Mouse (Mus musculus): ENCODE data around the gene Arl15.

Arl15 gene

DNA sequence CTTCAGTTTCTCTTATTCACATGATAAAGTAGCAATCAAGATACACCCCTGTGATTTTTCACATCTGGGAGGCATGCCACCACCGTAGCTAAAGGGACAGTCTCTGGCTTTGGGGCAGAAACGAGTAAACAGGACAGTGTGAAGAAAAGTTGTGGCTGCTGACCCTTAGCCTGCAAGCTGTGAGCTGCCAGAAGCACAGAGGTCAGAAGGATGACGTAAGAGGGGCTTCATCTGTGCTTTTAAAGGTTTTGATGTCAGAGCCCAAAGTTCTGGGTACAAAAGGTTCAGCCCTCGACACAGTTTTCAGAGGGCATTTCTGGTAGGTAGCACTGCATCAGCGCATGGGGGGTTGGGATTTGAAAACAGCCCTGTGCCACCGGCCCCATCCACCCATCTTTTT lies 266.0 kb downstream of the Arl15 start:
- DNase-seq (ENCODE audit: low spot score in 2 of 2) = no peak

DNA sequence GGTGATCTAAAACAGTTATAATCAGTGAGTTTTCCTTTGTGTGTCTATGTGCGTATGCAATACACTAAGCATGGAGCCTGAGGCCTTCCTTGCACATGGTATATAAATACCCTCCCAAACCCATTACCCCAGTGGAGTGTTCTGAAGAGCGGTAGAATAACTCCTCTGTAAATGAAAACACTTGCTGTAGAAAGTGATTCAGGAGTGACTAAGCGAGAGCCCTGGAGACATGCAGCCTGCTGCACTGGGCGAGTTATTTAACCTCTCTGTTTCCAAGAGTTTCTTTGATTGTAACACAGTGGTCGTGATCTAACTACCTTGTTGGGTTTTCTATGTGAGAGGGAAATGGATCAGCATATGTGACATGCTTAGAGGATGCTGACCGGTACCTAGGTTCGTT lies 266.9 kb downstream of the Arl15 start:
- no peak for DNase-seq (ENCODE audit: low spot score in 2 of 2)

DNA sequence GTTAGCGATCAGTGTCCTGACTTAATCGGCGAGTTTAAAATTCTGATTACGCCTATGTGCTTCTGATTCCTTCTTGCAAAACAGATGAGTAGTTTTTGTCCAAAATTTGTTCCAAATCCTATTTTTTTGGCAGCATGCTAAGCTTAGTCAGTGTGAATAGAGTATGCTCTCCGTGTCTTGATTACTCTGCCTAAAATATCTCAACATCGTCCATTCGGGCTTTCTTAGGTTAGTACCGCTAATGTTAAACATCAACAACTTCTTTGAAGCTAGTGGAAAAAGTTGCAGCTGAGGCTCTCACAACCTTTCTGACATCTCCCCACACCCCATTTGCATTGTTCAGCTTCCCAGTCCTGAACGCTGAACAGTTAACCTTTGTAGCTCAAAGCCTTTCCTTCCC lies 269.8 kb downstream of the Arl15 start:
- DNase-seq (ENCODE audit: low spot score in 2 of 2) = no peak

DNA sequence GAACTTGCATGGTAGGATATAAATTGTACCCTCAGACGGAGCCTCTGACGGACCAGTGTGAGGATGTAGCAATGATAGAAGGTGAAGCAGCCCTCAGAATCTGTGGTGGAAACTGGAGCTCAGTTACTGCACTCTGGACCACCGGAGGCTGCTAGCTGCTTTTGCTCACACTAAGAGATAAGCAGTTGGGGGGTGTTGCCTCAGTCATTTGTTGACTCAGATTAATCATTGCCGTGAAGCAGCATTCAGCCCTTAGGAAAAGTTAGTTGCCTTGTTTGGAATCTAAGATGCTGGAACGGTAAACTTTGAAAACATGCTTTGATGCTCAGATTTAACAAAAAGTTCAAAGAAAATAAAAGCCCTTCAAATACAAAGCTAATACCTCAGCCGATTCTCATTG lies 270.7 kb downstream of the Arl15 start:
- no peak for DNase-seq (ENCODE audit: low spot score in 2 of 2)

DNA sequence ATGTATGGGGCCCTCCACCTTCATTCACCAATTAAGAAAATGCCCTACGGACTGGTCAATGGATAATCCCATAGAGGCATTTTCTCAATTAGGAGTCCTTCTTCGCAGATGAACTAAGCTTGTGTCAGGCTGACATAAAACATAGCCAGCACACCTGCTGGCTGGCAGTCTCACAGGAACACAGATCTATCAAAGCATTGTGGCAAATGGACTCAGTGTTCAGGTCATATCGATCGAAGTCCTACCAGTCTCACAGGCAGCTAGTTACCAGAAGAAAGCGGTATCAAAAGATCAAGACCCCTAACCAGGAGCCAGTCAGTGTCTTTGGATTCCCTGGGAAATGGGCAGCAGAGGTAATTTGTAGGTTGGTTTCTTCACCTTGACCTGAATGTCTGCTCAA lies 274.1 kb downstream of the Arl15 start:
- DNase-seq (ENCODE audit: low spot score in 2 of 2) = no peak

DNA sequence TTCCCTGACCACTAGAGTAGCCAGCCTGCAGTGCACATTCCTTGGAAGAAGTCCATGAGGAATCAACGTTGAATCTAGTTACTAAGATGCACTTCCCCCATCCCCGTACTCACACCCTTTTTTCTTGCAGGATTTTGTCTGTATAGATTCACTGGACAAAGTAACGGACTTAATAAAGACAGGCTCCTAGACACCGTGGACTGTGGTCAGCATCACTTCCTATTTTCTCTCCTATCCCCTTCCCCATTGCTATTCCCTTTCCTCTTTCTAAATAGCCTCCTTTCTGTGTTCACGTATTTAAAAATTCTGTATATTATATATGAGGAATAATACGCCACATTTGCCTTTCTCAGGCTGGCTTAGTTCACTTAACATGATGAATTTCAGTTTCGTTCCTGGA lies 277.1 kb downstream of the Arl15 start:
- DNase-seq (ENCODE audit: low spot score in 2 of 2) = no peak

DNA sequence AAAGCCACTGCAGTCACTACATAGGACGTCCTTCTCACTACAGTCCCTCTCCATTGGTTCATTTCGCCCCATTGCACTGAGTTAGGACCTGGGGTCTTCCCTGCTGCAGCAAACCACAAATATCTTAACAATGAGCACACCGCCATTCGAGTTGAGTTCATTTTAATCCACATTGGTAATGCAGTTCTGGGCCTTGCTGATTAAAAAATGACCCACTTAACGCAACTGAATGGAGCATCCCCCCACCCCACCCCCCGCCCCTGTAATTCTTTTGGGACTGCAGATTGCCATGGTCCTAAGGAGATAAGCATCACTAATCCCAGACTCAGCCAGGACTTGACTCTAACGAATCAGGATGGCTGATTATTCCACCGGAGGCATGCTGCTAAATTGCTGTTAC lies 280.2 kb downstream of the Arl15 start:
- DNase-seq (ENCODE audit: low spot score in 2 of 2) = no peak

DNA sequence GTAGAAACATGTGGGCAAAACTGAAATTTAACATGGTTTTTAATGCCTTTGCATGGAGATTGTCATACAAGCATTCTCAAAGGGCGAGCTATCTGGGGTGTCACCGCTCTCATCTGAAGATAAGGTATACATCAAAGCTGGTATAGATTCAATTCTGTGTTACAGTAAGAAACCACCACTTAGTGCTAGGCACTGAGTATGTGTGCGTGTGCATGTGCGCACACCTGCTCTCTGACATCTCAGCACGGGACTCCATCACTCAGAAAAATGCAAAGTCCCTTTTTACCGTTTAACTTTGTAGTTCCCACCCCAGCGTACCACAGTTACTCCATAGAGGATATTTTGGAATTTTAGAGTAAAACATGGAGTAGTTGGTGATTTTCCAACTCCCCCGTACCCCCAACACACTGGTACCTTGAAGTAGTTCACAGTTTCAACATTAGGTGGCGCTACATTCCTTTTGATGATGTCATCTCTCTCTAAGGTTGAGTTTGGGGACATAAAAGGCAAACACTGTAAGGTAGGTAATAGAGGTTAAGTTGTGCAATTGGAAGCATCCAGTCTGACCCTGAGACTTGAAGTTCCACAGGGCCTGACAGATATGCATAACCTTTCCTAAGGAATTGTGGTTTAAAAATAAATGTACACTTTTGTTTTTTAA lies 281.5 kb downstream of the Arl15 start:
- no peak for DNase-seq (ENCODE audit: low spot score in 2 of 2)

DNA sequence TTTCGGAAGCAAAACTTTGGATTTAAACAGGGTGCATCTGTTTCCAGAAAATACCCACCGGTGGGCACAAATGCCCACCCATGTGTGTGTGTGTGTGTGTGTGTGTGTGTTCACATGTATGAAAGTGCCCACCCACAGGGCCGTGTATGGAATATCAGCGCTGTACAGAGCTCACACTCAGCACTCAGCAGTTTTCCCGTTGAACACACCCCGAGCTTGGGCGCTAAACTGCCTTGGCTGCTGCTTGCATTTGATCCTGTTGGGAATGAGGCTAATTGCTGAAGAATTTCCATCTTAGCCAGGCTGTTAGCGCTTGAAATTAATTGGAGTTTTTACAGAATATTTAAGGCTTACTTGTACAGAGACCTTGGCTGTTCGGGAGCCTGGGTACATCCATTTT lies 282.9 kb downstream of the Arl15 start:
- DNase-seq (ENCODE audit: low spot score in 2 of 2) = no peak

DNA sequence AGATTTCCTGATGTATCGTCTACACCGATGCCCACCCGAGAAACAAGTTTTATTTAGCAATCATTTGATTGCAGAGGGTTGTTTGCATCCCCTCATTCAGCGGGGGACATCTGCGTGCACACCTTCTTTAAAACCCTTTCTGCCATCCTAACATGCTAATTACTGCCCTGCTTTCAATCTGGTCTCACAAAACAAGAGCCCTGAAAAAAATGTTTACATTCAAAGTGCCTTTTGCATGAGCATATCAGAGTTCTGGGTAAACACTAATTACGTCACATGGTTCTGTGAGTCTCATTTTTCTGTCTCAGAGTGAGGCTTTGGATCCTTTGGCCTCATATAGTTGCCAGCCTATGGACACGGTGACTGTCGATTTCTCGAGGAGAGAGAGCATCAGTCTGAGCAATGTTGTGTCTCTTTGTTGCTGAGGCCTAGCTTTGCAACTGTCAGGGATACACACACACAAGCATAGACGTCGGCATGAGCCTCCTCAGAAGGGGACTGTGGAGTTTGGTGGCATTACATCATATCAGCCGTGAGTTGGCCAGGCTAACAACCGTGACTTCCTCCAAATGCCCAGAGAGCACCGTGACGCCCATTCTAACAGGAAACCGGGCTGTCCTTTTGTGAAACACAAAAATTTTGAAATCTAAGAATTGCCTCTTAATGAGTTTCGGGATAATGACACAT lies 283.4 kb downstream of the Arl15 start:
- no peak for DNase-seq (ENCODE audit: low spot score in 2 of 2)

DNA sequence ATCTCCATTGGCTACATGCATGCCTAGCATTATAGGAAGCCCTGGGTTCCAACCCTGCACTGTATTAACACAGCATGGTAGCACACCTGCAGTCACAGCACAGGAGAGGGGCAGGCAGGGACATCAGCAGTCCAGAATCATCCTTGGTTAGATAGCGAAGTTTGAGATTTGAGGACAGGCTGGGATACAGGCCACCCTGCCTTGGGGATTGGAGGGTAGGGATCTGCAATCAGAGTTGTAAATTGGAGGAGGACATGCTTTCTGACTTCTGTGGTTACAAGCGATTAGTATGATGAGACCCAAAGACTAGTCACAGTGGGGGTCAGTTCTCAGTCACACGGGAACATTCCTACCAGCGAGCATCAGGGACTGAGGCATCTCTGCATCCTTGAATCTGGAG lies 284.5 kb downstream of the Arl15 start:
- DNase-seq (ENCODE audit: low spot score in 2 of 2) = no peak

DNA sequence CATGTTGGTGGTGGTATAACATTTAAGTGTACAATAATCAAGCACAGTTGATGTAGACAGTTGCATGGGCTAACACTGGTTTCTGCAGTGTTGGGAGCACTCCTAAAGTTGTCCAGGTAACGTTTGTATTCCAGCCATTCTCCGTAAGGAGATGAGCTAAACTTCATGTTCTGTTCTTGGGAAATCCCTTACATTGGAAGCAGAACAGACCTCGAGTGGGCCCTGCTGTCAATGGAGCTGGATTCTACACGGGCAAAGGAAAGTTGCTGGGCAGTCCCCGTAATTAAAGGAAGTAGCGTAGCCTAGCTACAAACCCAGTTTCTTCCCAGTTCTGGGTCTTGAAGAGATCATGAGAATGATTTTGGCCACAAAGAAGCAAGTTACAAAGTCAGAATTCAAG lies 285.4 kb downstream of the Arl15 start:
- DNase-seq (ENCODE audit: low spot score in 2 of 2) = no peak

DNA sequence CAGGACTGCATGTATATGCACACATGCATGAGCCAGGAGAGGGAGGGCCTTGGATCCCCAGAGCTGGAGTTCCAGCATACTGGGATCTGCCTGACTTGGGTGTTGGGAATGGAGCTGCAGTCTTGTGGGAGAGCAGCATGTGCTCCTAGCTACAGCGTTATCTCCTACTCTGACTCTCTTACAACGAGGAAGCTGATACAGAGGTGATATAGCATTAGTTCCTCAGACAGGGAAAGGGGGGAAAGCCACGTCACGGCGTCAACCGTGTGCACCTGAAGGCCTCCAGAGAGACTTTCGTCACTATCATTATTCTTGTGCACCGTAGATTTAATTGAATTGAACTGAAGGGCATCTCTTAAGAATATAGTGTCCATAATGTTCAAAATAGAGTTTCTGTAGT lies 286.2 kb downstream of the Arl15 start:
- no peak for DNase-seq (ENCODE audit: low spot score in 2 of 2)

DNA sequence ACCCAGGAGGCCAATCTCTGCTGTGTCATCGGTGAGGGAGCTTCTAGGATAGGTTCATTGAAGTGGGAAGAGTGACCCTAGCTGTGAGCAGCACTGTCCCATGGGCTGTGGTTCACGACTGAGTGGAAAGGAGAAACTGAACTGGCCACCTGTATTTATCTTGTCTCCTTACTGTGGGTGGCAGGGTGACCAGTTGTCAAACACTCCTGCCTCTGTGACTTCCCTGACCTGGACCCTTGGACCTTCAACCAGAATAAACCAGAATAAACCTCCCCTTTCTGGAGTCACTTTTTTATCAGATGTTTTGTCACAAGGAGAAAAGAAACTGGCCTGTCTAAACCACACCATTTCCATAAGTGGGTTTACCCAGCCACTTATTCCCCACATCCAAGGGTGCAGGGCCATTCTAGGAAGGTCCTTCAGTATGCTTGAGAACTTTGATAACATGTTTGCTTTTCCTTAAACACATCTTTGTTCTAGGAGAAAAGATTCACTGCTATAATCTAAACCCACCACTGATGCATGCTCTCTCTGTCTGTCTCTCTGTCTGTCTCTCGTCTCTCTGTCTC lies 289.3 kb downstream of the Arl15 start:
- DNase-seq (ENCODE audit: low spot score in 2 of 2) = no peak

DNA sequence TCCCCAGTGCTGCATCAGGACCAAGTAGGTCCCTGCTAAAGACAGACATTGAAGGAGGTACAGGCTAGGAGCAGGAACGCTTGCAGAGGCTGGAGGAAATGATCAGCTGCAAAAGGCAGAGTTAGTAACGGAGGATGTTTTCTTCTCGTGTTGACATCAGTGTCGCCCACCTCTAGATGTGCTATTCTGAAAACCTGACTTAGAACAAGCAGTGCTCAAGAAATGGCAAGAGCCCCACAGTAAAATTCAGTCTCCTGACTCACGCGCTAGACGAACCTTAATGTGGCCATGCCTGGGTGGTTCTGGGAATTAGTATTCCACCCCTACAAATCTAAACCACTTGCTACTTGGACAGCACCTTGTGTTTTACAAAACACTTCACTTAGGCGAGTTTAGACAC lies 291.1 kb downstream of the Arl15 start:
- no peak for DNase-seq (ENCODE audit: low spot score in 2 of 2)

DNA sequence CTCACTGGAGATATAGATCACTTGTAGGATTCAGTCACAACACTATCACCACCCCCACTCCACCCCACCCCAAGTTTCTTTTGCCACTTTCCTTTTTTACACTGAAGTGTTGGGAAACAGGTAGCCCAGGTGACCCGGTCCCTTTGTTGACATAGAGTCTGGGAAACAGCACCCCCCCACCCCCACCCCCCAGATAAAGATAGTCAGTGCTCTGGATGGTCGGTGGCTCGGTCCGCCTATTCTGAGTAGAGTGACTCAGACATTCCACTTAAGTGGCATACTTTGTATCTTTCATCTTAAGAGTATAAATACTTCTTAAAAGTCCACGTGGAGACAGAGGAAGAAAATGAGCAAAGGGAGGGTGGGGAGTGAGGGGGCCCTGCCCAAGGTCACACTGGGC lies 292.0 kb downstream of the Arl15 start:
- DNase-seq (ENCODE audit: low spot score in 2 of 2) = no peak

DNA sequence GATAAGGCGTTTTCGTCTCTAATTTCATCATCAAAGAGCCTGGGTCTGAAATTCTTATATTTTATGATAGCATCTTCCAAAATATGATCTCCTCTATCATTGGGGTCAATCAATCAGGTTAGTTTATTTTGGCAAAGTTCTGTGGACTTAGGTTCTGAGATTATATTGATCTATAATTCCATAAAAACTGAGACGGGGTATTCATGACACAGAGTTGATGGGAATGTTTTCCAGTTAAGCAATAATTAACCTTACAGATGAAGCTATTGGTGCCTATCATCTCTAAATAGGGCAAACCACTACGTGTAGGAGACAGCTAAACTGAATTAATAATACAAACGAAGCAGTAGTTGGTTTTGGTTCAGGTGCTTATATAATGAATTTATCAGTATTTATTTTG lies 292.5 kb downstream of the Arl15 start:
- DNase-seq (ENCODE audit: low spot score in 2 of 2) = no peak

DNA sequence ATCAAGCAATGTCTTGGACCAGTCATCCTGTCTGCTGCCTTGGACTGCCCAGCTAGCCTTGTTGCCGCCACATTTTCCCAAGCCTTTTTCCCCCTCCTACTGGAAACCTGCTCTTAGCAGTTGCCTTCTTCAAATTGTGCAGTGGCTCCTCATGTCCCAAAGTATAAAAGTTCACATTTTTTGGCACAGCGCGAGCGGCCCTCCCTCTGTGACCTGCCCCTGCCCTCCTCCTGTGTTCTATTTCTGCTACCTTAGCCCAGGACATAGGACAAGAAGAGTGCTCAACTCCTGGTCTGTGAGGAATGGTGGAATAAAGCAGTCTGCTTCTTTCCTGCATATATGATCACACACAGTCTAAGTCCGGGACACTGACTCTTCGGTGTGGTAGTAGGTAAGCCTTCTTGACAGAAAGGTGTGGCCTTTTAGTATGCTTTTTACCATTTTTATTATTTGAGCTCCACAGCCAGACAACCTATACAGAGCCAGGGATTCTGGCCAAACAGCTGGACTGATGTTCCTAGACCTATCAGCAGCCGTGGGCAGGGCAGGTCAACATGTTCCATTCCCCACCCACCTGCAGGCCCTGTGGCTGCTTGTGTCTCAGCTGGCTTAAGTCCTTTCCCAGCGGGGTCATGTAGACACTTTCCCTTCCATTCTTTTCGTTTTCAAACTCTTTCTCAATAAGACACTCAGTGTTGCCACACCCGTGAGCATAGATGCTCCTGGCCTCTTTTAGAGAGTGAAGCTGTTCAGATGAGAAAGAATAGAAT lies 293.6 kb downstream of the Arl15 start:
- DNase-seq (ENCODE audit: low spot score in 2 of 2) = no peak

DNA sequence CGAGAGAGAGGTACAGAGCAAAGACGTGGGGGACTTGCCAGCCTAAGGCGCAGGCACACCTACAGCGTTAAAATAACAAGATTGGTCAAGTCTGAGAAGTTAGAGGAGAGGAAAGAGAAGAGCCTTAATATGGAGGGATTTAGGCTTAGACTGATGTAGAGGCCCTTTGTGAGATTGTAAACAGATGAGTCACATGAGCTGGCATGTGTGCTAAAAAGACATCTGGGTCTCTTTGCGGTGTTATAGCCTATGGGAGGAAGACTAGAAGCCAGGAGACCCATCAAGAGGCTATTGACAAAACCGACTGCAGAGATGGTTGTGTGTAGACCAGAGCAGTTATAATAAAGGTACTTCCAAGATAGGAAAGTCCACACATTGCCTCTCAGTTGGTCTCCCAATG lies 296.5 kb downstream of the Arl15 start:
- DNase-seq (ENCODE audit: low spot score in 2 of 2) = no peak

DNA sequence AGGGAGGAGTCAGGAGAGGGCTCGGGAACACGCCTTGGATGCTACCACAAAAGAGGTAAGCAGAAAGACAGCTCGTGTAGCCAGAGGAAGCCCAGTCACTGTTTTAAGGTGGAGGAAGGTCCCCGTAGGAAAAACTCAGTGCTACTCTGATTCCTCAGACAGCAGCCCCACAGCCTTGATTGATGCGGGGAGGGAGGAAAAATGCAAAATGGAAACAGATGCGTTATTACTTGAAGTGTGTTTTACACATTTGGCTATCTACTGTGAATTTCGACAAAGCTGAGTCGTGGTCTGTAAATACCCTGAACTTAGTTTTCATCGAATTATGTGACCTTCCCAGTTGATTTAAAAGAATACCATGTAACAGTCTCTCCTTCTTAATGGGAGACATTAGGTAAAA lies 296.9 kb downstream of the Arl15 start:
- DNase-seq (ENCODE audit: low spot score in 2 of 2) = no peak

DNA sequence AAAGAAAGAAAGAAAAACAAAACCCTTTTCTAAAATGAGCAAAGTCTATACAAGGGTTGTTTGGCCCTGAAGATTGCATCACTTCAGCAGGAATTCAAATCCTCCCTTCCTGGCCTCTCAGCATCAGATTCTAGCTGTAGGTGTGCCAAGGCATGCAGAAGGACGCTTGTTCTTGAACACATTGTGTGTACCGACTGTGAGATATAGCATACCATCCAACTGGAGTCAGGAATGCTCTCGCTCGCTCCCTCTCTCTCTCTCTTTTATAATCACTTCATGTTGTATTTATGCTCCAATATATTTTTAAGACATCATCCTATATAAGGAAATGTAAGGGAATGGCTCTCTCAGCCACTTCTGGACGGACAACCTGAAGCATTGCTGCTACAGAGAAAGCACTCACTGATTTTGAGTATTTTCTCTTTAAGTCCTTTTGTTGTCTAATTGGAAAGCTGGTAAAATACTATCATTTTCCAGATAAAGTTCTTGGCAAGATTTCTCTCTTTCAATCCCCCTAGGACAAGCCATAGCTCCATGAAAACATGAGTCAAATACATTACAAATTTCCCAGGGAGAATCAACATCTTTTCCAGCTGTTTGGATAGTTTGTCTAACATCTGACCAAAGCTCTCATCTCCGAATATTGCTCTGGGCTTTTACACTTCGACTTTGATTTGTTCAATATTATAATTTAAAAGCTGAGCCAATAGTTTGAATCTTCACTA lies 300.0 kb downstream of the Arl15 start:
- no peak for DNase-seq (ENCODE audit: low spot score in 2 of 2)

DNA sequence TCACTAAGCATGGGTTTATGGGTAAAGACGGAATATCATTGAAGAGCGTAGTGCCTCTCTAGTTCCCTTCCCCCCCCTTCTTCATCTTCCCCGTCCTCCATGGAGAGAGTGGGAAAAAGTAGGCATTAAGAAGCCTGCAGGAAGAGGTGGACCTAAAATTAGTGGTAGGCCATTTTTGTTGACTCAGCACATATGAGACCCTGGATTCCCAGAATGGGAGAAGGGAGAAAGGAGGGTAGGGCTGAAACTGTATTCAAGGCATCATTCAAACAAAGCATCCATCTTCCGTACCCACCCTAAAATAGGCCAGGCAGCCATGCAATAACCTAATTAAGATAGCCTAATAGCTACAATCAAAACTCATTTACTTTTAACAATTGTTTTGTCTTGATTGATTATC lies 301.1 kb downstream of the Arl15 start:
- no peak for DNase-seq (ENCODE audit: low spot score in 2 of 2)

Data from urinary bladder, postnatal 4 days (tissue).